Mouse (Mus musculus) yolk sac, embryonic 10.5 days (tissue): ENCODE measurements around the gene Brinp1.
A peak's percentile ranks its signal among the peaks of the same experiment; 100 is the strongest.

ENCODE experiments used
- DNase-seq: peaks from one replicate; pipeline ENCODE4 v3.0.0-alpha.2; 2017; ENCODE audit warnings: low spot score

Brinp1 gene

GRCm38 (mm10) chr4:68954322-68954901 lies at the start of gene Brinp1:
Gene Brinp1, minus strand, starts transcription at chr4:68954397.
- peak; percentile 54 for DNase-seq

GRCm38 (mm10) chr4:68957265-68957664 lies 3.1 kb upstream of the Brinp1 start:
- no peak for DNase-seq

- peak; percentile 24 for DNase-seq
These were observed 1.4 kb upstream of the Brinp1 start for GRCm38 (mm10) chr4:68955621-68956020.

GRCm38 (mm10) chr4:68953667-68954321 lies 403 bp downstream of the Brinp1 start:
- no peak for DNase-seq

- DNase-seq, result no peak
These were observed 1.1 kb downstream of the Brinp1 start for GRCm38 (mm10) chr4:68953131-68953551.

GRCm38 (mm10) chr4:68950556-68950955 lies 3.6 kb downstream of the Brinp1 start:
- no peak for DNase-seq

GRCm38 (mm10) chr4:68942938-68943337 lies 11.3 kb downstream of the Brinp1 start:
- no peak for DNase-seq

GRCm38 (mm10) chr4:68930022-68930421 lies 24.2 kb downstream of the Brinp1 start:
- DNase-seq, result no peak

GRCm38 (mm10) chr4:68926091-68926490 lies 28.1 kb downstream of the Brinp1 start:
- DNase-seq, result no peak

- DNase-seq, result no peak
These were observed 31.3 kb downstream of the Brinp1 start for GRCm38 (mm10) chr4:68922944-68923343.

- DNase-seq, result no peak
These were observed 31.7 kb downstream of the Brinp1 start for GRCm38 (mm10) chr4:68922504-68922903.

- DNase-seq, result no peak
These were observed 34.1 kb downstream of the Brinp1 start for GRCm38 (mm10) chr4:68920127-68920526.

- no peak for DNase-seq
These were observed 43.3 kb downstream of the Brinp1 start for GRCm38 (mm10) chr4:68910942-68911341.

GRCm38 (mm10) chr4:68906417-68907210 lies 47.6 kb downstream of the Brinp1 start:
- DNase-seq, result no peak

- no peak for DNase-seq
These were observed 63.7 kb downstream of the Brinp1 start for GRCm38 (mm10) chr4:68890526-68890925.

- DNase-seq, result no peak
These were observed 67.9 kb downstream of the Brinp1 start for GRCm38 (mm10) chr4:68886276-68886675.

GRCm38 (mm10) chr4:68872028-68872427 lies 82.2 kb downstream of the Brinp1 start:
- DNase-seq, result no peak

- no peak for DNase-seq
These were observed 88.9 kb downstream of the Brinp1 start for GRCm38 (mm10) chr4:68865135-68865767.

- no peak for DNase-seq
These were observed 89.5 kb downstream of the Brinp1 start for GRCm38 (mm10) chr4:68864668-68865067.

GRCm38 (mm10) chr4:68856868-68857267 lies 97.3 kb downstream of the Brinp1 start:
- no peak for DNase-seq

- no peak for DNase-seq
These were observed 104.5 kb downstream of the Brinp1 start for GRCm38 (mm10) chr4:68849671-68850070.

GRCm38 (mm10) chr4:68846976-68847375 lies 107.2 kb downstream of the Brinp1 start:
- DNase-seq, result no peak

GRCm38 (mm10) chr4:68845964-68846363 lies 108.2 kb downstream of the Brinp1 start:
- no peak for DNase-seq
